Mouse (Mus musculus) intestine, embryonic 16.5 days (tissue): ENCODE measurements around the gene Tex33. TPM values are rescaled to one million over a fixed set of nuclear protein-coding genes. Genes with fewer than 3 reads are reported as not detected.

ENCODE experiments used
- ATAC-seq: fragments of 200-750 bp; cut with Nextera tagmentation; 2 replicates; pipeline ENCODE4 v1.8.0; 2017; ENCODE audit warnings: moderate TSS enrichment, moderate library complexity
- H3K27ac ChIP-seq: fragments of 300-500 bp; sonication (generic); 2 replicates; pipeline ENCODE4 v1.5.1; 2014; ENCODE audit warnings: mild to moderate bottlenecking, low read length
- H3K27me3 ChIP-seq: fragments of 300-500 bp; sonication (generic); replicated peaks from 2 replicates; pipeline ENCODE4 v1.6.1; 2014; ENCODE audit warnings: low read length, control low read depth, mixed read lengths; ENCODE audit not compliant: control insufficient read depth, insufficient read depth
- H3K36me3 ChIP-seq: fragments of 300-500 bp; sonication (generic); 2 replicates; pipeline ENCODE4 v1.6.1; 2014; ENCODE audit warnings: low read length, control low read depth; ENCODE audit not compliant: control insufficient read depth, insufficient read depth
- H3K4me1 ChIP-seq: fragments of 300-500 bp; sonication (generic); 2 replicates; pipeline ENCODE4 v1.6.1; 2014; ENCODE audit warnings: low read length, control low read depth, mixed read lengths; ENCODE audit not compliant: control insufficient read depth, insufficient read depth
- H3K4me2 ChIP-seq: fragments of 300-500 bp; sonication (generic); 2 replicates; pipeline ENCODE4 v1.6.1; 2014; ENCODE audit warnings: low read depth, low read length, control low read depth
- H3K4me3 ChIP-seq: fragments of 300-500 bp; sonication (generic); 2 replicates; pipeline ENCODE4 v1.5.1; 2014; ENCODE audit warnings: mild to moderate bottlenecking, low read length
- H3K9ac ChIP-seq: fragments of 300-500 bp; sonication (generic); 2 replicates; pipeline ENCODE4 v1.6.1; 2014; ENCODE audit warnings: low read depth, low read length
- H3K9me3 ChIP-seq: fragments of 300-500 bp; sonication (generic); 2 replicates; pipeline ENCODE4 v1.6.1; 2016; ENCODE audit warnings: low read length, control low read depth; ENCODE audit not compliant: control insufficient read depth
- WGBS: fragments of 180-500 bp; shearing (Covaris S2); extraction: QIAGEN DNeasy Blood & Tissue Kit; methylation state at CpG from one replicate; pipeline ENCODE4 v1.1.7; 2014; 5-methylcytosine and 5-hydroxymethylcytosine counted together
- polyA plus RNA-seq: library from polyadenylated mRNA; unstranded; fragments of >200 nt; fragmentation: Nextera tagmentation; extraction: Ambion mirVana; gene quantifications from 2 replicates; pipeline ENCODE4 v1.2.1, GENCODE M21; 2015

Gene Tex33
- polyA plus RNA-seq, 1 experiment from 2014 or later = not detected

GRCm38 (mm10) chr15:78422046-78422956 is 26.6 kb upstream of the Tex33 start:
- ATAC-seq = peak; percentile 81
- peaks cover 42% of the 10 kb centered on the region for H3K27me3 ChIP-seq
- WGBS = 14% methylated on average over 16 of the region's 16 CpGs
- H3K4me3 ChIP-seq = no peak overlapping the region
- H3K27ac ChIP-seq = no peak overlapping the region
- H3K9me3 ChIP-seq = no peaks in the 10 kb centered on the region
- H3K4me1 ChIP-seq = no peaks in the 10 kb centered on the region
- no peak overlapping the region for H3K4me2 ChIP-seq
- H3K36me3 ChIP-seq = no peaks in the 10 kb centered on the region
- H3K9ac ChIP-seq = no peak overlapping the region

GRCm38 (mm10) chr15:78420395-78420794 is 24.7 kb upstream of the Tex33 start:
- H3K4me3 ChIP-seq = no peak overlapping the region

GRCm38 (mm10) chr15:78416937-78417336 is 21.2 kb upstream of the Tex33 start:
- Histone ChIP-seq H3K36me3 (no peaks in the 10 kb centered on the region), H3K4me3 (no peak overlapping the region), H3K9ac (no peak overlapping the region), H3K4me2 (no peak overlapping the region), H3K4me1 (no peaks in the 10 kb centered on the region), H3K27me3 (peaks cover 15% of the 10 kb centered on the region; the same call in 1 of the 2 replicates), H3K27ac (no peak overlapping the region), H3K9me3 (no peaks in the 10 kb centered on the region)
- 20% methylated on average over 4 of the region's 4 CpGs for WGBS
- ATAC-seq = no peak; the same call in 1 of the 2 replicates

More at GRCm38 (mm10) chr15:78420395-78420794, 24.7 kb upstream of the Tex33 start:
- H3K27me3 ChIP-seq = peaks cover 32% of the 10 kb centered on the region
- no peak overlapping the region for H3K27ac ChIP-seq
- H3K9ac ChIP-seq = no peak overlapping the region
- H3K4me2 ChIP-seq = no peak overlapping the region
- H3K4me1 ChIP-seq = no peaks in the 10 kb centered on the region
- no peaks in the 10 kb centered on the region for H3K36me3 ChIP-seq
- no peak for ATAC-seq
- 85% methylated on average over 13 of the region's 13 CpGs for WGBS
- no peaks in the 10 kb centered on the region for H3K9me3 ChIP-seq

- H3K4me1 ChIP-seq = peaks cover 9% of the 10 kb centered on the region; the same call in 1 of the 2 replicates
- H3K27ac ChIP-seq = no peak overlapping the region
- peaks cover 24% of the 10 kb centered on the region for H3K27me3 ChIP-seq
- ATAC-seq = no peak
- no peak overlapping the region for H3K4me2 ChIP-seq
- H3K9ac ChIP-seq = no peak overlapping the region
- no peak overlapping the region for H3K4me3 ChIP-seq
- WGBS = 91% methylated on average over 8 of the region's 8 CpGs
- H3K9me3 ChIP-seq = no peaks in the 10 kb centered on the region
- H3K36me3 ChIP-seq = no peaks in the 10 kb centered on the region
These were observed 18.4 kb upstream of the Tex33 start for GRCm38 (mm10) chr15:78414157-78414556.

- ATAC-seq = no peak
- no peak overlapping the region for H3K4me3 ChIP-seq
- H3K9me3 ChIP-seq = no peaks in the 10 kb centered on the region
- H3K27ac ChIP-seq = no peak overlapping the region
- no peak overlapping the region for H3K9ac ChIP-seq
- H3K36me3 ChIP-seq = no peaks in the 10 kb centered on the region
- H3K4me2 ChIP-seq = no peak overlapping the region
- H3K27me3 ChIP-seq = peaks cover 20% of the 10 kb centered on the region
- 63% methylated on average over 1 of the region's 1 CpGs for WGBS
- H3K4me1 ChIP-seq = peaks cover 11% of the 10 kb centered on the region
These were observed 18.0 kb upstream of the Tex33 start for GRCm38 (mm10) chr15:78413719-78414117.

- 84% methylated on average over 14 of the region's 14 CpGs for WGBS
- H3K27ac ChIP-seq = no peak overlapping the region
- no peak; the same call in 1 of the 2 replicates for ATAC-seq
These were observed 17.5 kb upstream of the Tex33 start for GRCm38 (mm10) chr15:78413083-78413718.

GRCm38 (mm10) chr15:78409570-78410052 is 13.9 kb upstream of the Tex33 start:
- peaks cover 19% of the 10 kb centered on the region for H3K4me1 ChIP-seq
- peaks cover 16% of the 10 kb centered on the region for H3K27me3 ChIP-seq
- WGBS = 22% methylated on average over 12 of the region's 12 CpGs
- H3K4me2 ChIP-seq = peak overlapping the region; percentile 57
- peak overlapping the region; percentile 52 for H3K27ac ChIP-seq
- H3K36me3 ChIP-seq = no peaks in the 10 kb centered on the region
- ATAC-seq = peak; percentile 58
- no peaks in the 10 kb centered on the region for H3K9me3 ChIP-seq
- H3K4me3 ChIP-seq = peak overlapping the region; percentile 33
- peak overlapping the region; percentile 57 for H3K9ac ChIP-seq

More at GRCm38 (mm10) chr15:78413083-78413718, 17.5 kb upstream of the Tex33 start:
- Histone ChIP-seq H3K9me3 (no peaks in the 10 kb centered on the region), H3K4me1 (peaks cover 14% of the 10 kb centered on the region), H3K4me3 (no peak overlapping the region), H3K27me3 (peaks cover 16% of the 10 kb centered on the region), H3K9ac (0 out of 2 replicates have a peak overlapping the region, but pooled peaks have one; percentile 8), H3K4me2 (no peak overlapping the region), H3K36me3 (no peaks in the 10 kb centered on the region)

GRCm38 (mm10) chr15:78406293-78406934 is 10.7 kb upstream of the Tex33 start, which contains the start of gene Mpst:
Mpst (plus strand) TSS chr15:78406416.
- WGBS = under 1% methylated on average over 40 of the region's 40 CpGs
- ATAC-seq = peak; percentile 80
- H3K27ac ChIP-seq = peak within 1 kb of the TSS; percentile 91
- peak within 1 kb of the TSS; percentile 75 for H3K4me2 ChIP-seq
- H3K4me1 ChIP-seq = peaks cover 41% of the 10 kb centered on the region
- peaks cover 13% of the 10 kb centered on the region for H3K27me3 ChIP-seq
- H3K9ac ChIP-seq = peak within 1 kb of the TSS; percentile 76
- H3K36me3 ChIP-seq = no peaks in the 10 kb centered on the region
- no peaks in the 10 kb centered on the region for H3K9me3 ChIP-seq
- H3K4me3 ChIP-seq = peak within 1 kb of the TSS; percentile 65
